Mouse (Mus musculus) myocyte (in vitro differentiated cells): Measurements from ENCODE around the gene Drd4. TPM values are rescaled to one million over a fixed set of nuclear protein-coding genes. Genes with fewer than 3 reads are reported as not detected.
A peak's percentile ranks its signal among the peaks of the same experiment; 100 is the strongest.

ENCODE experiments used
- H3K27me3 ChIP-seq: one replicate; pipeline ENCODE4 v1.6.1; 2011; ENCODE audit not compliant: control insufficient read depth, insufficient read depth, insufficient read length
- H3K36me3 ChIP-seq: one replicate; pipeline ENCODE4 v1.6.1; 2011; ENCODE audit not compliant: control insufficient read depth, insufficient read depth
- H3K4me2 ChIP-seq: one replicate; pipeline ENCODE4 v1.6.1; 2011; ENCODE audit warnings: low read depth, control low read depth
- H3K4me3 ChIP-seq: one replicate; pipeline ENCODE4 v1.5.1; 2011; ENCODE audit warnings: mild to moderate bottlenecking, control low read depth, moderate library complexity
- H3K79me2 ChIP-seq: one replicate; pipeline ENCODE4 v1.6.1; 2011; ENCODE audit not compliant: control insufficient read depth, insufficient read depth
- H3ac ChIP-seq: one replicate; pipeline ENCODE4 v1.6.1; 2011; ENCODE audit not compliant: control insufficient read depth, insufficient read length
- CEBPB ChIP-seq: IDR thresholded peaks from 2 replicates; pipeline ENCODE4 v1.6.1; 2011; ENCODE audit warnings: mild to moderate bottlenecking, moderate library complexity; ENCODE audit not compliant: poor library complexity, insufficient read depth, severe bottlenecking
- E2F4 ChIP-seq: IDR thresholded peaks from one replicate; pipeline ENCODE4 v1.6.1; 2011; ENCODE audit warnings: mild to moderate bottlenecking, control low read depth, moderate library complexity; ENCODE audit not compliant: insufficient read depth
- MAX ChIP-seq: IDR thresholded peaks from one replicate; pipeline ENCODE4 v1.6.1; 2011; ENCODE audit warnings: low read depth, mild to moderate bottlenecking, control low read depth
- MYOD1 ChIP-seq, 3 experiments: IDR thresholded peaks; one replicate each; pipeline ENCODE4 v1.6.1; 2011; ENCODE audit warnings: control low read depth in 2 of 3, low read depth in 2 of 3, mild to moderate bottlenecking in 2 of 3, moderate library complexity in 1 of 3; ENCODE audit not compliant: insufficient read length in 2 of 3, control insufficient read depth in 1 of 3
- MYOG ChIP-seq, 3 experiments: IDR thresholded peaks; one replicate each; pipeline ENCODE4 v1.6.1; 2011; ENCODE audit warnings: control low read depth in 2 of 3, low read depth in 2 of 3, mild to moderate bottlenecking in 2 of 3; ENCODE audit not compliant: insufficient read length in 2 of 3, control insufficient read depth in 1 of 3, insufficient read depth in 1 of 3
- POLR2A ChIP-seq: IDR thresholded peaks from one replicate; pipeline ENCODE4 v1.6.1; 2011; ENCODE audit warnings: low read depth, mild to moderate bottlenecking, control low read depth, moderate library complexity; ENCODE audit not compliant: insufficient read length
- POLR2AphosphoS2 ChIP-seq: IDR thresholded peaks from one replicate; pipeline ENCODE4 v1.6.1; 2011; ENCODE audit warnings: low read depth, control low read depth; ENCODE audit not compliant: insufficient read length
- REST ChIP-seq: IDR thresholded peaks from one replicate; pipeline ENCODE4 v1.6.1; 2011; ENCODE audit warnings: mild to moderate bottlenecking, control low read depth, moderate library complexity; ENCODE audit not compliant: insufficient read depth, insufficient read length
- SRF ChIP-seq: IDR thresholded peaks from one replicate; pipeline ENCODE4 v1.6.1; 2011; ENCODE audit warnings: low read depth; ENCODE audit not compliant: control insufficient read depth, insufficient read length
- TCF12 ChIP-seq: IDR thresholded peaks from one replicate; pipeline ENCODE4 v1.6.1; 2011; ENCODE audit warnings: mild to moderate bottlenecking, control low read depth; ENCODE audit not compliant: poor library complexity, insufficient read depth, severe bottlenecking
- TCF3 ChIP-seq: IDR thresholded peaks from one replicate; pipeline ENCODE4 v1.6.1; 2011; ENCODE audit warnings: low read depth, control low read depth; ENCODE audit not compliant: insufficient read length
- USF1 ChIP-seq: IDR thresholded peaks from one replicate; pipeline ENCODE4 v1.6.1; 2011; ENCODE audit warnings: low read depth, mild to moderate bottlenecking, control low read depth, moderate library complexity
- polyA plus RNA-seq: library from polyadenylated mRNA; unstranded; fragments of >200 nt; fragmentation: generic; extraction: Trizol; gene quantifications from one replicate; pipeline ENCODE4 v1.2.1, GENCODE M21; 2012; ENCODE audit warnings: missing spikeins

The Drd4 gene
- polyA plus RNA-seq, 1 experiment = not detected

GRCm38 (mm10) chr7:141335682-141336081 lies 43.9 kb downstream of the Drd4 start:
- Histone ChIP-seq H3K27me3 (no peaks in the 10 kb centered on the region), H3K4me3 (no peak overlapping the region), H3K36me3 (no peaks in the 10 kb centered on the region), H3K4me2 (no peak overlapping the region), H3K79me2 (no peaks in the 10 kb centered on the region), H3ac (no peak overlapping the region)
- TF ChIP-seq CEBPB (no peak), E2F4 (no peak), MAX (no peak), SRF (no peak), TCF12 (no peak), USF1 (no peak), POLR2AphosphoS2 (no peak), MYOD1 (IDR thresholded peaks at IDR 0.05; ENCODE audit: control insufficient read depth in 1 of 3, insufficient read length in 2 of 3, low read depth in 2 of 3) (no peak), REST (no peak), TCF3 (no peak), MYOG (IDR thresholded peaks at IDR 0.05; ENCODE audit: control insufficient read depth in 1 of 3, insufficient read depth in 1 of 3, insufficient read length in 2 of 3, low read depth in 2 of 3) (no peak), POLR2A (no peak)

- Histone ChIP-seq H3K4me3 (no peak overlapping the region), H3K27me3 (no peaks in the 10 kb centered on the region), H3K36me3 (no peaks in the 10 kb centered on the region), H3K4me2 (no peak overlapping the region), H3K79me2 (no peaks in the 10 kb centered on the region), H3ac (no peak overlapping the region)
- TF ChIP-seq REST (no peak), MAX (no peak), TCF12 (no peak), MYOG (IDR thresholded peaks at IDR 0.05; ENCODE audit: control insufficient read depth in 1 of 3, insufficient read depth in 1 of 3, insufficient read length in 2 of 3, low read depth in 2 of 3) (no peak), SRF (no peak), MYOD1 (IDR thresholded peaks at IDR 0.05; ENCODE audit: control insufficient read depth in 1 of 3, insufficient read length in 2 of 3, low read depth in 2 of 3) (no peak), E2F4 (no peak), POLR2A (no peak), CEBPB (no peak), USF1 (no peak), TCF3 (no peak)
These were observed 44.5 kb downstream of the Drd4 start for GRCm38 (mm10) chr7:141336296-141336695.

GRCm38 (mm10) chr7:141337716-141338416 lies 46.1 kb downstream of the Drd4 start:
- Histone ChIP-seq H3K4me2 (no peak overlapping the region), H3K79me2 (no peaks in the 10 kb centered on the region), H3K36me3 (no peaks in the 10 kb centered on the region), H3ac (no peak overlapping the region), H3K4me3 (no peak overlapping the region), H3K27me3 (no peaks in the 10 kb centered on the region)
- TF ChIP-seq MYOG (IDR thresholded peaks at IDR 0.05; ENCODE audit: control insufficient read depth in 1 of 3, insufficient read depth in 1 of 3, insufficient read length in 2 of 3, low read depth in 2 of 3) (peak in 1 of 3 experiments; percentile 9), TCF12 (no peak), TCF3 (no peak)

GRCm38 (mm10) chr7:141338576-141339131 lies 46.8 kb downstream of the Drd4 start, which contains the start of gene Eps8l2:
Gene Eps8l2, plus strand, starts transcription at chr7:141338880.
- Histone ChIP-seq H3K4me2 (peak within 1 kb of the TSS; percentile 6), H3K4me3 (no peak within 1 kb of the TSS), H3K79me2 (no peaks in the 10 kb centered on the region), H3K27me3 (no peaks in the 10 kb centered on the region), H3ac (no peak within 1 kb of the TSS), H3K36me3 (no peaks in the 10 kb centered on the region)
- TF ChIP-seq SRF = no peak
- no peak for TF ChIP-seq POLR2AphosphoS2
- no peak for TF ChIP-seq USF1
- TF ChIP-seq MYOD1 (IDR thresholded peaks at IDR 0.05; ENCODE audit: control insufficient read depth in 1 of 3, insufficient read length in 2 of 3, low read depth in 2 of 3) = peak in 2 of 3 experiments; percentile 38 to 58
- TF ChIP-seq MYOG (IDR thresholded peaks at IDR 0.05; ENCODE audit: control insufficient read depth in 1 of 3, insufficient read depth in 1 of 3, insufficient read length in 2 of 3, low read depth in 2 of 3) = peak in 2 of 3 experiments; percentile 24 to 82
- TF ChIP-seq TCF3 = no peak

GRCm38 (mm10) chr7:141339215-141339920 lies 47.6 kb downstream of the Drd4 start:
- Histone ChIP-seq H3K4me2 (peak overlapping the region; percentile 6), H3ac (no peak overlapping the region), H3K27me3 (no peaks in the 10 kb centered on the region), H3K4me3 (no peak overlapping the region), H3K36me3 (no peaks in the 10 kb centered on the region), H3K79me2 (no peaks in the 10 kb centered on the region)
- TF ChIP-seq SRF (no peak), MYOG (IDR thresholded peaks at IDR 0.05; ENCODE audit: control insufficient read depth in 1 of 3, insufficient read depth in 1 of 3, insufficient read length in 2 of 3, low read depth in 2 of 3) (no peak), MAX (no peak), TCF12 (no peak), CEBPB (no peak), USF1 (no peak), POLR2A (no peak), POLR2AphosphoS2 (no peak), REST (no peak), MYOD1 (IDR thresholded peaks at IDR 0.05; ENCODE audit: control insufficient read depth in 1 of 3, insufficient read length in 2 of 3, low read depth in 2 of 3) (no peak), TCF3 (no peak), E2F4 (no peak)
